Mouse (Mus musculus): ENCODE data around the gene Gm42906.
A peak's percentile ranks its signal among the peaks of the same experiment; 100 is the strongest.

The Gm42906 gene

GRCm38 (mm10) chr5:151189321-151189720 lies 238.6 kb downstream of the Gm42906 start:
- no peak for DNase-seq (ENCODE audit: low read depth, low spot score)

- no peak for DNase-seq (ENCODE audit: low read depth, low spot score)
Observed at GRCm38 (mm10) chr5:151188659-151189058, 239.3 kb downstream of the Gm42906 start.

- no peak for DNase-seq (ENCODE audit: low read depth, low spot score)
Observed at GRCm38 (mm10) chr5:151187336-151187735, 240.6 kb downstream of the Gm42906 start.

GRCm38 (mm10) chr5:151185286-151185856 lies 242.6 kb downstream of the Gm42906 start:
- DNase-seq (ENCODE audit: low read depth, low spot score): no peak

GRCm38 (mm10) chr5:151183656-151184240 lies 244.2 kb downstream of the Gm42906 start:
- DNase-seq (ENCODE audit: low read depth, low spot score): no peak

GRCm38 (mm10) chr5:151181288-151181687 lies 246.7 kb downstream of the Gm42906 start:
- DNase-seq (ENCODE audit: low read depth, low spot score): no peak

- no peak for DNase-seq (ENCODE audit: low read depth, low spot score)
Observed at GRCm38 (mm10) chr5:151180176-151180785, 247.7 kb downstream of the Gm42906 start.

- DNase-seq (ENCODE audit: low read depth, low spot score): no peak
Observed at GRCm38 (mm10) chr5:151177171-151177570, 250.8 kb downstream of the Gm42906 start.

- no peak for DNase-seq (ENCODE audit: low read depth, low spot score)
Observed at GRCm38 (mm10) chr5:151175897-151176313, 252.1 kb downstream of the Gm42906 start.

- DNase-seq (ENCODE audit: low read depth, low spot score): no peak
Observed at GRCm38 (mm10) chr5:151174485-151175460, 253.2 kb downstream of the Gm42906 start.

- DNase-seq (ENCODE audit: low read depth, low spot score): no peak
Observed at GRCm38 (mm10) chr5:151173774-151174173, 254.2 kb downstream of the Gm42906 start.

GRCm38 (mm10) chr5:151170168-151170750 lies 257.7 kb downstream of the Gm42906 start:
- DNase-seq (ENCODE audit: low read depth, low spot score): no peak

- no peak for DNase-seq (ENCODE audit: low read depth, low spot score)
Observed at GRCm38 (mm10) chr5:151168191-151168590, 259.8 kb downstream of the Gm42906 start.

GRCm38 (mm10) chr5:151167641-151168040 lies 260.3 kb downstream of the Gm42906 start:
- DNase-seq (ENCODE audit: low read depth, low spot score): no peak

GRCm38 (mm10) chr5:151166266-151166665 lies 261.7 kb downstream of the Gm42906 start:
- no peak for DNase-seq (ENCODE audit: low read depth, low spot score)

GRCm38 (mm10) chr5:151165381-151166016 lies 262.5 kb downstream of the Gm42906 start:
- no peak for DNase-seq (ENCODE audit: low read depth, low spot score)

GRCm38 (mm10) chr5:151164815-151165214 lies 263.1 kb downstream of the Gm42906 start:
- DNase-seq (ENCODE audit: low read depth, low spot score): no peak

- no peak for DNase-seq (ENCODE audit: low read depth, low spot score)
Observed at GRCm38 (mm10) chr5:151162642-151163041, 265.3 kb downstream of the Gm42906 start.

GRCm38 (mm10) chr5:151155247-151155646 lies 272.7 kb downstream of the Gm42906 start:
- no peak for DNase-seq (ENCODE audit: low read depth, low spot score)

- DNase-seq (ENCODE audit: low read depth, low spot score): peak; percentile 59
Observed at GRCm38 (mm10) chr5:151154780-151155179, 273.2 kb downstream of the Gm42906 start.

- no peak for DNase-seq (ENCODE audit: low read depth, low spot score)
Observed at GRCm38 (mm10) chr5:151154030-151154429, 273.9 kb downstream of the Gm42906 start.
